Mouse (Mus musculus) lung, embryonic 16.5 days (tissue): ENCODE data around the gene Prkn. TPM values are rescaled to one million over a fixed set of nuclear protein-coding genes. Genes with fewer than 3 reads are reported as not detected.

ENCODE experiments used
- ATAC-seq: fragments of 200-750 bp; cut with Nextera tagmentation; 2 replicates; pipeline ENCODE4 v1.8.0; 2017; ENCODE audit warnings: low read depth, mild to moderate bottlenecking, moderate library complexity
- H3K27ac ChIP-seq: fragments of 300-500 bp; sonication (generic); 2 replicates; pipeline ENCODE4 v1.5.1; 2014; ENCODE audit warnings: mild to moderate bottlenecking, control low read depth, low read length
- H3K27me3 ChIP-seq: fragments of 300-500 bp; sonication (generic); 2 replicates; pipeline ENCODE4 v1.6.1; 2014; ENCODE audit warnings: low read depth, low read length, mixed read lengths; ENCODE audit not compliant: control insufficient read depth, insufficient read depth
- H3K36me3 ChIP-seq: fragments of 300-500 bp; sonication (generic); 2 replicates; pipeline ENCODE4 v1.6.1; 2014; ENCODE audit warnings: low read length; ENCODE audit not compliant: control insufficient read depth, insufficient read depth
- H3K4me1 ChIP-seq: fragments of 300-500 bp; sonication (generic); replicated peaks from 2 replicates; pipeline ENCODE4 v1.6.1; 2014; ENCODE audit warnings: low read length, mixed read lengths; ENCODE audit not compliant: control insufficient read depth, insufficient read depth
- H3K4me2 ChIP-seq: fragments of 300-500 bp; sonication (generic); 2 replicates; pipeline ENCODE4 v1.6.1; 2014; ENCODE audit warnings: low read depth, low read length, control low read depth
- H3K4me3 ChIP-seq: fragments of 300-500 bp; sonication (generic); 2 replicates; pipeline ENCODE4 v1.5.1; 2014; ENCODE audit warnings: mild to moderate bottlenecking, low read length, control low read depth
- H3K9ac ChIP-seq: fragments of 300-500 bp; sonication (generic); 2 replicates; pipeline ENCODE4 v1.6.1; 2014; ENCODE audit warnings: low read length, control low read depth
- H3K9me3 ChIP-seq: fragments of 300-500 bp; sonication (generic); 2 replicates; pipeline ENCODE4 v1.6.1; 2016; ENCODE audit warnings: low read length; ENCODE audit not compliant: control insufficient read depth
- WGBS: fragments of 180-500 bp; shearing (Covaris S2); extraction: QIAGEN DNeasy Blood & Tissue Kit; methylation state at CpG from one replicate; pipeline ENCODE4 v1.1.7; 2014; 5-methylcytosine and 5-hydroxymethylcytosine counted together
- polyA plus RNA-seq: library from polyadenylated mRNA; unstranded; fragments of >200 nt; fragmentation: Nextera tagmentation; extraction: Ambion mirVana; gene quantifications from 2 replicates; pipeline ENCODE4 v1.2.1, GENCODE M21; 2015

Prkn gene
- polyA plus RNA-seq, 1 experiment from 2014 or later: 1.8 TPM

DNA sequence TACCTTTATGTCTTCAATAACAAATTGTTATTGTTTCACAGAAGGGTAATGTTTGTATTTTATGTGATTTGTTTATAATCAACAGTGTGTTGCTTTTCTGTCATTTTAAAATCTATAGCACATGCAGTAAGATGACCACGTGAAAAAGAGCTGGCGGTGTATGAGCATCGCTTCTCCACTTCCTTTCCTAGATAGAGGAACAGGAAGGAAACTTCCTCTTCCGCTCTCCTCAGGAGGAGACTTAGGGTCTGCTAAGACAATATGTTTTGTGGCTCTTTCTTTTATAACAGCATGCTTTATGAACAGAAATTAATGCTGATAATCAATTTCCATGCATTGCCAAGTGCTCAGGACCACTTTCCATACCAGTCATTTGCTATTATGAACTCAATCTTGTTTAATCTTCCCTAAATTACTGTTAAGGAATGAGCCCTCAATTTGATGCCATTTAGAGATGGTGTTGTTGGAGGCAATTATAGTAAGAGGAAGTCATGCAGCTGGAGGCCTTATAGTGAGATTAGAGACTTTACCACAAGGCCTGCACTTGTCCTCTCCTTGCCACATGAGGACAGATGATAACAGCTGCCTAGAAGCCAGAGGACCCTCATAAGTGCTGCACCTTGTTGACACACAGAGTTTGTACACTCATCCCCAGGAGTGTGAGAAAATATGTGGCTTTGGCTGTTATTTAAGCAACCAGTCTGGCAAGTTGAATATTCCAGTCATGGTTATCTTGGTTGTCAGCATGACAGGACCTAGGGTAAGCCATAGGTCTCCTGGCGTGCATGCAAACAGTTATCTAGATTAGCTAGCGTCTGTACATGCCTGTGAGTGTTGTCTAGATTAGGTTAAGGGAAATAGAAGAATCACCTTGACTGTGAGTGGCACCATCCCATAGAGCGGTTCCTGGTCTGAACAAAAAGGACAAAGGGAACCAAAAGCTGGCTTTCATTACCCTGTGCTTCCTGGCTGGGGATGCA is 34.3 kb downstream of the Prkn start:
- Histone ChIP-seq H3K27me3 (no peaks in the 10 kb centered on the region), H3K27ac (no peak overlapping the region), H3K4me2 (no peak overlapping the region), H3K9me3 (no peaks in the 10 kb centered on the region), H3K4me3 (no peak overlapping the region), H3K36me3 (no peaks in the 10 kb centered on the region), H3K4me1 (no peaks in the 10 kb centered on the region), H3K9ac (no peak overlapping the region)
- no peak for ATAC-seq
- 70% methylated on average over 7 of the region's 7 CpGs for WGBS

DNA sequence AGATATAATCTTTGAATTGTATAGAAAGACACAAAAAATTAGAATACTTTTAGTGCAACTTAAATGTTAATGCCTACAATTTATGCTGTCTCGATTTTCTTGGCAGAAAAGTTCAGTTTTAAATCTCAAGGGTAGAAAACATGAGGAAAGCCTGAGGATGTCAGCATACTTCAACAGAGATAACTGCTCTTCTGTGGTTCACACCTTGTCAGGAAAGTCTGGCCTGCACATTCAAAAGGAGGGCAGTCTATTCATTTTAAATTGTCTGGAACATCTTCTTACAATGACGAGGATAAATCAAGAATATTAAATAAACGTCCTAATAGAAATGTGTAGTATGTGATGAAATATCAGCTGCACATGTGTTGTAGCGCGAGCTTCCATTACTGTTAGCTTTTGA is 38.8 kb downstream of the Prkn start:
- Histone ChIP-seq H3K9me3 (no peaks in the 10 kb centered on the region), H3K27ac (no peak overlapping the region), H3K4me1 (no peaks in the 10 kb centered on the region), H3K9ac (no peak overlapping the region), H3K4me2 (no peak overlapping the region), H3K27me3 (no peaks in the 10 kb centered on the region), H3K36me3 (no peaks in the 10 kb centered on the region), H3K4me3 (no peak overlapping the region)
- 60% methylated on average over 5 of the region's 5 CpGs for WGBS
- no peak for ATAC-seq

DNA sequence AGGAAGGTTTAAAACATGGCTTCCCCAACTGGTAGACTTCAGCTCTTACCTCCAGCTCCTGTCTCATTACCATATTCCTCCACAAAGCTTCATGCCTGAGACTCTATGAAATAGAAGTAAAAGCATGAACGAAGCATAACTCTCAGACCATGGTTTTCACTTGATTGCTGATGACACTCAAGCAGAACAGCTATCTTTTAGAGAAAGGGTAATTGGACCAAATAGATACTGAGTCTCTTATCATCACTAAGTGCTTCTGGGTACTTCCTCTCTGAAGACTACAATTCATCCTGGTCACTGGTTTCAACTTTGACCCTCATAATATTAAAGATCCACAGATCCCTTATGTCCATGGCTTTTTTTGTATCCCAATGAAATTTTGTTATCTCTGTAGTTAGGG is 42.1 kb downstream of the Prkn start:
- ATAC-seq: no peak
- no peak overlapping the region for H3K4me2 ChIP-seq
- no peaks in the 10 kb centered on the region for H3K4me1 ChIP-seq
- no peaks in the 10 kb centered on the region for H3K36me3 ChIP-seq
- 78% methylated on average over 1 of the region's 1 CpGs for WGBS
- H3K27me3 ChIP-seq: no peaks in the 10 kb centered on the region
- no peak overlapping the region for H3K27ac ChIP-seq
- no peak overlapping the region for H3K4me3 ChIP-seq
- no peak overlapping the region for H3K9ac ChIP-seq
- H3K9me3 ChIP-seq: no peaks in the 10 kb centered on the region

DNA sequence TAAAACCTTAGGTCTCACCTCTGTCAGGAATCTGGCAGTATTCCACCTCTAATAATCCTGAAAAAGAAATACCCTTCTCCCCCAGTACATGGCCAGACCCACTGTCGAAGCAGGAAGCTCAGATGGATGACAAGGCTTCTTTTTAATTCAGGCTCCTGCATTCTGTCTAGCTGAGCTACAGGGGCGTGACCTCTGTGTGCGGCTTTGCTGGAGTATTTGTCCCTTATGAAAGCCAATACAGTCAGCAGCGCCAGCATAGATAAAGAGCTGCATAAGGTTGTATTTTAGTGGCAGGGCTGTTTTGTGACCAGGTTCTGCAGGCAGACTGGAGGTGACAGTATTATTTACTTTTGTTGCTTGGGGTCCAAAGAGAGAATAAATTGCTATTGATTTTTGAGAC is 47.7 kb downstream of the Prkn start:
- no peak overlapping the region for H3K4me3 ChIP-seq
- no peaks in the 10 kb centered on the region for H3K36me3 ChIP-seq
- WGBS: 42% methylated on average over 4 of the region's 4 CpGs
- H3K9me3 ChIP-seq: no peaks in the 10 kb centered on the region
- H3K4me2 ChIP-seq: no peak overlapping the region
- H3K27me3 ChIP-seq: no peaks in the 10 kb centered on the region
- H3K9ac ChIP-seq: no peak overlapping the region
- ATAC-seq: no peak
- H3K27ac ChIP-seq: no peak overlapping the region
- no peaks in the 10 kb centered on the region for H3K4me1 ChIP-seq

DNA sequence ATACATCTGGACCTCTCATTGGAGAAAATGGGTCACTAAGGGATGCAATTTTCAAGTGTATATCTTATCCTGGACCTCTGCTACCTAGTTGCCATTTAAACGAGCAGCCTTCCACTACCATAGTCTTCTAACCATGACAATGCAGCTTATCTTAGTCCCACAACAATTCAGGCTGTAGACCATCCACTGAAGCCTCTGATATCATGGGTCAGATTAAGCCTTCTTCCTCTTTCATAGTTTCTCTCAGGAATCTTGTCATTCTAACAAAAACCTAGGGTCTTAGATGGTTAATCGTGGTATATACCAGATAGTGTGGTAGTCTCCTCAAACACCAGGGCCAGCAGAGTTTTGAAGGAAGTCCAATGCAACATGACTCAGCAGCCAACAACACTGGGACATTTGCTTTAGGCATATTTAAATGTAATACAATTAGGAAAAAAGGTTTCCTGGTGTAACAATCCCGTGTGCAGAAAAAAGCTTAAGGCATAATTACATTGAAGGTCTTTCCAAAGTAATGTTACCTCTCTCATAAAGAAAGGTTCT is 61.6 kb downstream of the Prkn start:
- no peak overlapping the region for H3K4me3 ChIP-seq
- H3K36me3 ChIP-seq: no peaks in the 10 kb centered on the region
- no peak overlapping the region for H3K4me2 ChIP-seq
- no peak for ATAC-seq
- H3K27ac ChIP-seq: no peak overlapping the region
- no peaks in the 10 kb centered on the region for H3K9me3 ChIP-seq
- H3K4me1 ChIP-seq: no peaks in the 10 kb centered on the region
- no peak overlapping the region for H3K9ac ChIP-seq
- no peaks in the 10 kb centered on the region for H3K27me3 ChIP-seq
- WGBS: 74% methylated on average over 3 of the region's 3 CpGs

DNA sequence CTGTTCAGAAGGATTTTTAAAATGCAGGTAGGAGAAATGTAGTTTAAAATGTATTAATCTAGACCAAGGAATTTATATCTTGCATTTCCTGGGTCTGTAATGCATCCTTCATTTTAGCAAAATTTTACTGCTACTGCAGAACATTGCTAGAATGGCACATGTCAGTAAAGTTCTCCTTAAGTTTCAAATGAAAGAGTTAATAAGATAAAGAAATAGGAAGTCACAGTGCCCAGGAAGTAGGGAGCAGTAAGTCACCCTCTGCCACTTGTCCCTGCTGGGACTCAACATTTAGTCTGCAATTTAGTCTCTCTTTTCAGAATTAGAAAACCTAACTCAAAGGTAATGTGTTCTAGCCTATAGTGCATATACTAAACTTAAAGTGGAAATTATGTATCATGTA is 96.5 kb downstream of the Prkn start:
- Histone ChIP-seq H3K27me3 (peaks cover 3% of the 10 kb centered on the region; the same call in 1 of the 2 replicates), H3K4me1 (no peaks in the 10 kb centered on the region), H3K36me3 (no peaks in the 10 kb centered on the region), H3K4me2 (no peak overlapping the region), H3K27ac (no peak overlapping the region), H3K9me3 (no peaks in the 10 kb centered on the region), H3K4me3 (no peak overlapping the region), H3K9ac (no peak overlapping the region)
- no peak for ATAC-seq

DNA sequence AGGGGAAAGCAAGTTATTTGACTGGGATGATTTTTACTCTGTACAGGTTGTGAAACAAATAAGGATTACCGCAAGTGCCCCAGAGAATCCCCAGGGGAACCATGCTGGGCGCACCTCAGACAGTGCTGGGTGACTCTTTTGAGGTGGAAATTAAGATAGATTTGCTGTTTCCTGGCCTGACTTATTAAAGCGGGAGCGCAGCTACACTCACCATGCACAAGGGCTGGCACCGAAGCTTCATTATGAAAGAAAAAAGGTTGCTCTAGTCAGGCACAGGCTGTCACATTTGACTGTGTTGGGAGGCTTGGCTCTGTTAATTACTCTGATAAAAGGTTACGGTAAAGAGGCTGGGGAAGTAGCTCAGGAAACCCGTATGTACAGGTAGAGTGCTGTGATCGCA is 97.7 kb downstream of the Prkn start:
- H3K36me3 ChIP-seq: no peaks in the 10 kb centered on the region
- ATAC-seq: no peak
- WGBS: 44% methylated on average over 8 of the region's 8 CpGs
- no peak overlapping the region for H3K4me3 ChIP-seq
- no peak overlapping the region for H3K4me2 ChIP-seq
- H3K27ac ChIP-seq: no peak overlapping the region
- H3K9ac ChIP-seq: no peak overlapping the region
- no peaks in the 10 kb centered on the region for H3K4me1 ChIP-seq
- H3K27me3 ChIP-seq: peaks cover 3% of the 10 kb centered on the region; the same call in 1 of the 2 replicates
- no peaks in the 10 kb centered on the region for H3K9me3 ChIP-seq

DNA sequence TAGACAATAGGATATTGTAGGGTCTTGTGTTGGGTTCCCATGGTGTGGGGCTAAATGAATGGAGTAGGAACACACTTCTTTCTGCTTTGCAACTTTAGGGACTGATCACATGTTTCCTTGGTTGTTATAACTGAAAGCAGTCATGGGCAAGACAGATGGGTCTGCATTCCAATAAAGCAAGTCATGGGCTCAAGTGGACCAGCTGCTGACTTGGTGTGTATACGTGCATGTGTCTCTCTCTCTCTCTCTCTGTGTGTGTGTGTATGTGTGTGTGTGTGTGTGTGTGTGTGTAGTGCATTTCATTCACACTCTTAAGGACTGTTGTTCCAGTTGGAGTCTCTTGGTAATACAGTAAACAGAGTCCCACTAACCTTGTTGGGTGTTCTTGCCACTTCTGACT is 98.6 kb downstream of the Prkn start:
- H3K27me3 ChIP-seq: peaks cover 3% of the 10 kb centered on the region; the same call in 1 of the 2 replicates
- no peak overlapping the region for H3K4me2 ChIP-seq
- H3K4me1 ChIP-seq: no peaks in the 10 kb centered on the region
- no peak overlapping the region for H3K27ac ChIP-seq
- no peak overlapping the region for H3K9ac ChIP-seq
- WGBS: 44% methylated on average over 1 of the region's 1 CpGs
- ATAC-seq: no peak
- no peak overlapping the region for H3K4me3 ChIP-seq
- no peaks in the 10 kb centered on the region for H3K36me3 ChIP-seq
- H3K9me3 ChIP-seq: no peaks in the 10 kb centered on the region

DNA sequence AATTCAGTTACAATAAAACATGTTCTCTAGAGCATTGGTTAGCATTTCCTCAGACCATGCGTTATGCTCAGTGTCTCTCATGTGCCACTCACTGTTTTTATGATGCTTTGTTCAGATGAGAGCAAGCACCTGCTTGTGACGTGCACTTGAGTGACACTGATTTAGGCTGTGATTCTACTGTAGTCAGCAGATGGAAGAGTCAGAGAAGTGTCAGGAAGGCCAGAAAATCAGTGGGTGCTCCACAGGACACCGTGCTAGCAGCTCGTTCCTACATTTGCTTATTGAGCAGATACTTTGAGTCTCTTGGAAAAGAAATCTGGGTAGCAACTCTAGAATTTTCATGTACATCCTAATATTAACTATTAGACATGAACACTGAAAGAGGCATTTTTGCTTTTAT is 106.4 kb downstream of the Prkn start:
- WGBS: 84% methylated on average over 4 of the region's 4 CpGs
- ATAC-seq: no peak
- H3K9ac ChIP-seq: no peak overlapping the region
- no peak overlapping the region for H3K4me2 ChIP-seq
- H3K36me3 ChIP-seq: no peaks in the 10 kb centered on the region
- H3K27ac ChIP-seq: no peak overlapping the region
- no peaks in the 10 kb centered on the region for H3K4me1 ChIP-seq
- no peaks in the 10 kb centered on the region for H3K27me3 ChIP-seq
- no peak overlapping the region for H3K4me3 ChIP-seq
- no peaks in the 10 kb centered on the region for H3K9me3 ChIP-seq
